Mouse (Mus musculus) forebrain, embryonic 11.5 days (tissue): ENCODE results near the gene Best1. TPM values are rescaled to one million over a fixed set of nuclear protein-coding genes. Genes with fewer than 3 reads are reported as not detected.

ENCODE experiments used
- ATAC-seq: fragments of 200-750 bp; cut with Nextera tagmentation; replicated peaks from 2 replicates; pipeline ENCODE4 v1.8.0; 2017; ENCODE audit warnings: moderate TSS enrichment; ENCODE audit not compliant: low FRiP score
- DNase-seq: peaks from one replicate; pipeline ENCODE4 v3.0.0-alpha.2; 2017; ENCODE audit warnings: low spot score
- H3K27ac ChIP-seq: fragments of 300-500 bp; sonication (generic); 2 replicates; pipeline ENCODE4 v1.5.1; 2014; ENCODE audit warnings: low read depth, low read length
- H3K27me3 ChIP-seq: fragments of 300-500 bp; sonication (generic); 2 replicates; pipeline ENCODE4 v1.6.1; 2014; ENCODE audit warnings: mild to moderate bottlenecking, low read length, mixed read lengths; ENCODE audit not compliant: control insufficient read depth, insufficient read depth
- H3K36me3 ChIP-seq: fragments of 300-500 bp; sonication (generic); 2 replicates; pipeline ENCODE4 v1.6.1; 2014; ENCODE audit warnings: mild to moderate bottlenecking, low read length, moderate library complexity, mixed read lengths; ENCODE audit not compliant: control insufficient read depth, insufficient read depth
- H3K4me1 ChIP-seq: fragments of 300-500 bp; sonication (generic); replicated peaks from 2 replicates; pipeline ENCODE4 v1.6.1; 2014; ENCODE audit warnings: low read length, mixed read lengths; ENCODE audit not compliant: control insufficient read depth, insufficient read depth
- H3K4me2 ChIP-seq: fragments of 300-500 bp; sonication (generic); 2 replicates; pipeline ENCODE4 v1.6.1; 2014; ENCODE audit warnings: low read depth, mild to moderate bottlenecking, low read length, moderate library complexity, mixed read lengths; ENCODE audit not compliant: severe bottlenecking
- H3K4me3 ChIP-seq: fragments of 300-500 bp; sonication (generic); 2 replicates; pipeline ENCODE4 v1.5.1; 2014; ENCODE audit warnings: low read depth, low read length
- H3K9ac ChIP-seq: fragments of 300-500 bp; sonication (generic); 2 replicates; pipeline ENCODE4 v1.6.1; 2014; ENCODE audit warnings: low read length
- H3K9me3 ChIP-seq: fragments of 300-500 bp; sonication (generic); 2 replicates; pipeline ENCODE4 v1.6.1; 2016; ENCODE audit warnings: low read length, mixed read lengths; ENCODE audit not compliant: control insufficient read depth
- WGBS: fragments of 180-500 bp; shearing (Covaris S2); extraction: QIAGEN DNeasy Blood & Tissue Kit; methylation state at CpG from one replicate; pipeline ENCODE4 v1.1.7; 2014; 5-methylcytosine and 5-hydroxymethylcytosine counted together
- polyA plus RNA-seq: library from polyadenylated mRNA; unstranded; fragments of >200 nt; fragmentation: Nextera tagmentation; extraction: Ambion mirVana; gene quantifications from 2 replicates; pipeline ENCODE4 v1.2.1, GENCODE M21; 2014

The Best1 gene
- 0.92 and 1.5 TPM in 2 replicates for polyA plus RNA-seq

GRCm38 (mm10) chr19:10001206-10001969 lies at the start of gene Best1, which contains the start of gene Rab3il1:
TSS of gene Best1 (minus strand) at chr19:10001633.
TSS of gene Rab3il1 (plus strand) at chr19:10001669.
- no peak for DNase-seq
- Histone ChIP-seq H3K4me3 (no peak within 1 kb of the TSS), H3K9me3 (no peaks in the 10 kb centered on the region), H3K27ac (no peak within 1 kb of the TSS), H3K36me3 (no peaks in the 10 kb centered on the region), H3K9ac (no peak within 1 kb of the TSS), H3K4me2 (no peak within 1 kb of the TSS), H3K27me3 (no peaks in the 10 kb centered on the region), H3K4me1 (no peaks in the 10 kb centered on the region)
- WGBS = 84% methylated on average over 7 of the region's 7 CpGs
- ATAC-seq = no peak

- WGBS = 83% methylated on average over 2 of the region's 2 CpGs
- no peak for ATAC-seq
Observed at GRCm38 (mm10) chr19:10050438-10050837, 49.0 kb upstream of the Best1 start.

DNA sequence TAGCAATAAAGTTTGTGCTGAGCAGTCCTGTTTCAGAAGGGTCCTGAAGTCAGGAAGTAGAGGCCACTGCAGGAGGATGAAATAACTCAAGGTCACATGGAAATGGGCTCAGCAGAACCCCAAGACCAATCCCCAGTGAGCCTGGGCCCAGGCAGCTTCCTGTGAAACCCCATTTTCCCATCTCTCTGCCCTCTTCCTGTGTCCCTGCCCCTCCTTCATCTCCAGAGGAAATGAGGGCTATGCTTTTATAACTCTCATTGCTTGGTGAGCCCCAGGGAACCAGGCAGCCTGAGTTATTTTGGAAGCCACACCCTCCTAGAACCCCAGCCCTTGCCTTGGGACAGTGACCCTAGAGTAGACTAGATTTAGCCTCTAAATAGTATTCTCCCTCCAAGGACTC lies 48.1 kb upstream of the Best1 start:
- H3K27ac ChIP-seq = no peak overlapping the region

More at GRCm38 (mm10) chr19:10050438-10050837, 49.0 kb upstream of the Best1 start:
- no peak overlapping the region for H3K4me3 ChIP-seq
- no peaks in the 10 kb centered on the region for H3K9me3 ChIP-seq
- H3K4me1 ChIP-seq = no peaks in the 10 kb centered on the region
- DNase-seq = no peak
- no peaks in the 10 kb centered on the region for H3K36me3 ChIP-seq
- H3K9ac ChIP-seq = no peak overlapping the region
- no peak overlapping the region for H3K4me2 ChIP-seq
- H3K27ac ChIP-seq = no peak overlapping the region
- no peaks in the 10 kb centered on the region; the same call in 1 of the 2 replicates for H3K27me3 ChIP-seq

DNA sequence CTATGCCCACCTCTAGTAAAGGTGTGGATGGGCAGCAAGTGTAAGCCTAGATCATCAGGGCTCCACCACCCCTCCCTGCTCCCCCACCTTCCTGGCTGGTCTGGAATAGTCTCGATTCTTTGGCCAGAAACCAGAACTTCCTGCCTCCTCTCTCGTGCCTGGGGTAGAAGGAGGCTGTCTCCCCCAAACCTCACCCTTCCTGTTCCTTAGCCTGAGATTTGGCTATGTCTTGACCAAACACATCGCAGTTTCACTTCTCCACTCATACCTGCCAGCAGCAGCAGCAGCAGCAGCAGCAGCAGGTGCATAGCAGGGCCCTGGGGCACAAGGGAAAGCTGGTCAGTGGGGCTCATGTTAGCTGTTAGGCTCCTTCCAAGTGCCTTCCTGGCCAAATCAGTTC lies 45.5 kb upstream of the Best1 start:
- Histone ChIP-seq H3K4me1 (no peaks in the 10 kb centered on the region; the same call in 1 of the 2 replicates), H3K27ac (no peak overlapping the region), H3K4me3 (no peak overlapping the region), H3K27me3 (no peaks in the 10 kb centered on the region), H3K36me3 (no peaks in the 10 kb centered on the region), H3K9me3 (no peaks in the 10 kb centered on the region), H3K4me2 (no peak overlapping the region), H3K9ac (no peak overlapping the region)
- ATAC-seq (no peak), DNase-seq (no peak)
- WGBS = 67% methylated on average over 3 of the region's 3 CpGs

More for the DNA sequence above, 48.1 kb upstream of the Best1 start:
- no peaks in the 10 kb centered on the region for H3K4me1 ChIP-seq
- no peaks in the 10 kb centered on the region for H3K27me3 ChIP-seq
- no peak overlapping the region for H3K4me3 ChIP-seq
- H3K4me2 ChIP-seq = no peak overlapping the region
- H3K36me3 ChIP-seq = no peaks in the 10 kb centered on the region
- no peak for ATAC-seq
- DNase-seq = no peak
- no peaks in the 10 kb centered on the region for H3K9me3 ChIP-seq
- no peak overlapping the region for H3K9ac ChIP-seq

- no peaks in the 10 kb centered on the region for H3K36me3 ChIP-seq
- H3K9ac ChIP-seq = no peak overlapping the region
- DNase-seq = no peak
- no peaks in the 10 kb centered on the region for H3K27me3 ChIP-seq
- no peak overlapping the region for H3K27ac ChIP-seq
- ATAC-seq = no peak
- 81% methylated on average over 4 of the region's 4 CpGs for whole genome bisulfite sequencing
- H3K9me3 ChIP-seq = no peaks in the 10 kb centered on the region
- H3K4me1 ChIP-seq = no peaks in the 10 kb centered on the region; the same call in 1 of the 2 replicates
- no peak overlapping the region for H3K4me3 ChIP-seq
- no peak overlapping the region for H3K4me2 ChIP-seq
Observed at GRCm38 (mm10) chr19:10046346-10046745, 44.9 kb upstream of the Best1 start.

DNA sequence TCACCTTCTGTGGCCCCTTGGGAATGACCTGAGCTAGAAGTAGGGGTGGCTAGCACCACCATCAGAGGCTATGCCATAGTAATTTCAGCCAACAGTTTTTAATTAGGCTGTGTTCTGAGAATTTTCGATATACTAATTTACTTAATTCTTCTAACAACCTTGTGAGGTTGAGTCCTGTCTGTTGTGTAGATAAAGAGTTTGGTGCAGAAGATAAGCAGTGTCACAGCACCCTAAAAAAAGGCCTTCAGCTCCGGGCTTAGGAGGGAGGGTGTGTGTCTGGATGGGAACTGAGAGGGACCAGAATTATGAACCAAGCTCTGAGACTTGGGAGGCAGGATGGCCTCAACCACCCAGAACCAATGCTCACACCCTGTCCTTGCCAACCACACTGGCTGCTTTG lies 44.3 kb upstream of the Best1 start:
- no peak for ATAC-seq
- H3K4me3 ChIP-seq = no peak overlapping the region
- H3K27ac ChIP-seq = no peak overlapping the region
- 85% methylated on average over 2 of the region's 2 CpGs for WGBS
- no peaks in the 10 kb centered on the region for H3K27me3 ChIP-seq
- H3K9me3 ChIP-seq = no peaks in the 10 kb centered on the region
- no peaks in the 10 kb centered on the region for H3K36me3 ChIP-seq
- no peak for DNase-seq
- H3K9ac ChIP-seq = no peak overlapping the region
- peaks cover 4% of the 10 kb centered on the region; the same call in 1 of the 2 replicates for H3K4me1 ChIP-seq
- no peak overlapping the region for H3K4me2 ChIP-seq

DNA sequence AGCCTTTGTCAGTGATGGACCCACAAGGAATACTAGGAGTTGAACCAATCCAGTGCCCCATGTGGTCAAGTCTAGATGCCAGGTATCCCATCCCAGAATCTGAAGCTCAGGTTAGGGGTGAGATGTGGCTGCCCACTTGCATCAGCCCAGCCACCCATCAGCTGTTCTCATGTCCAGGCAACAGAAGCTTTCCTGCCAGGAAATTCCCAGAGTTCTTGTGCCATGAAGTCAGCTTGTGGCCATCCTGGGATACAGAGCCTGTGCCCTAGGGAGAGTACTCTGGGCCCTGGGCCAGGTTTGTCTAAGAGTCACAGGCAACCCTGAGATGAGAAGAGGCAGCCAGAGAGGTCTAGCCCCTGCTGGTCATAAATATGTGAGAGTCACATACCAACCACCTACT lies 42.2 kb upstream of the Best1 start:
- Histone ChIP-seq H3K27ac (no peak overlapping the region), H3K4me3 (no peak overlapping the region), H3K4me2 (no peak overlapping the region), H3K27me3 (no peaks in the 10 kb centered on the region), H3K4me1 (peaks cover 4% of the 10 kb centered on the region; the same call in 1 of the 2 replicates), H3K36me3 (no peaks in the 10 kb centered on the region), H3K9ac (no peak overlapping the region), H3K9me3 (no peaks in the 10 kb centered on the region)
- ATAC-seq = no peak
- no peak for DNase-seq

DNA sequence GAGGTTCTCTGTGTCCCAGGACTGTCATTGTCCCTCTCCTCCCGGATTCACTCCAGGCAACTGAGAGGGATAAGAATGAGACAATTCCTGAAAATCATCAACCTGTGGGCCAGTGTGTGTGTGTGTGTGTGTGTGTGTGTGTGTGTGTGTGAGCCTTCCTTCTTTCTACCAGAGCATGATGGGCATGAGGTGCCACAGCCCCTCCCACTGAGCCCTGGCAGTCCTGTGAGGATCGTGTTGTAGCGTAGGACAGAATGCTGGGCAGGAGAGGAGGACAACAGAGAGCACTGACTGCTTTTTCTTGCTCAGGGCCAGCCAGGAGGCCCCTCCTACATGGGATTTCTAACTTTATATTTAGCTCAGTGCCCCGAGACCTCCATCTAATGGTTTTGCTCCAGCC lies 41.4 kb upstream of the Best1 start:
- Histone ChIP-seq H3K4me2 (0 out of 2 replicates have a peak overlapping the region, but pooled peaks have one; percentile 98), H3K4me3 (no peak overlapping the region), H3K36me3 (no peaks in the 10 kb centered on the region), H3K27me3 (no peaks in the 10 kb centered on the region), H3K9me3 (no peaks in the 10 kb centered on the region), H3K9ac (no peak overlapping the region), H3K4me1 (peaks cover 4% of the 10 kb centered on the region; the same call in 1 of the 2 replicates), H3K27ac (no peak overlapping the region)
- ATAC-seq (no peak), DNase-seq (no peak)
- 91% methylated on average over 4 of the region's 4 CpGs for WGBS

- no peaks in the 10 kb centered on the region for H3K36me3 ChIP-seq
- peak overlapping the region; percentile 98; the same call in 1 of the 2 replicates for H3K4me2 ChIP-seq
- no peak overlapping the region for H3K27ac ChIP-seq
- no peaks in the 10 kb centered on the region for H3K9me3 ChIP-seq
- H3K4me1 ChIP-seq = peaks cover 4% of the 10 kb centered on the region; the same call in 1 of the 2 replicates
- H3K4me3 ChIP-seq = peak overlapping the region; percentile 59
- DNase-seq (no peak), ATAC-seq (0 out of 2 replicates have a peak, but pooled peaks have one; percentile 16)
- H3K9ac ChIP-seq = peak overlapping the region; percentile 63
- WGBS = 60% methylated on average over 6 of the region's 6 CpGs
- H3K27me3 ChIP-seq = no peaks in the 10 kb centered on the region
Observed at GRCm38 (mm10) chr19:10042232-10042631, 40.8 kb upstream of the Best1 start.
